8 mouse cellular contexts compared by ENCODE assay signal in the genomic region with DNA sequence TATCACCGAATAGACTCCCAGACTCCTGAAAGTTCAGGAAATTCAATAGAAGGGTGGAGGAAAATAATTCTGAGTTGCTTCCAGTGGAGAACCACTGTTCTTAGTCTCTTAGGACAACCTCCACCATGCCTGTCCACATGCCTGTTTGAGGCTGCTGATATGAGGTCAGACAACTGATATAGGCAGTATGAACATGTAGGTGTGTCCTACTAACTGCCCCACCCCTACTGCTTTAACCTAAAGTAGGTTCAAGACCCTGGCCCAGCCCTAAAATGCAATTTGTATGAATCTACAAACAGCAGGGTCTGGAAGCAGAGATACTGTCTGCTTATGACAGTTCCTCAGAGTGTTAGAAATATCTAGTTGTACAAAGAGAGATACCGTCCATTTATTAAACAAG. TPM values are rescaled to one million over a fixed set of nuclear protein-coding genes. Genes with fewer than 3 reads are reported as not detected.
A peak's percentile ranks its signal among the peaks of the same experiment; 100 is the strongest.
DNase-seq lines count a peak whose midpoint lies in the region; ATAC-seq lines count a peak whose summit lies in the region.
"Had no signal": no experiment of that assay in that cellular context is flagged by ENCODE, and none has a peak within 500 bp of the region (broad histone marks: within the 10 kb centered on the region; RNA-seq: fewer than 3 reads in every experiment).

No protein-coding gene starts in this region.

- no peak overlapping the region for H3K9ac ChIP-seq in kidney, embryonic 14.5 days (ENCODE audit: low read depth, low read length)
- no peak overlapping the region for H3K9ac ChIP-seq in limb, embryonic 12.5 days (replicated peaks)
- no peak overlapping the region for H3K9ac ChIP-seq in neural tube, embryonic 14.5 days (replicated peaks; ENCODE audit: low read depth, low read length)

- no peak overlapping the region for H3K4me2 ChIP-seq in kidney, embryonic 14.5 days (replicated peaks; ENCODE audit: low read depth, low read length)
- H3K4me2 ChIP-seq in limb, embryonic 12.5 days, result no peak overlapping the region
- H3K4me2 ChIP-seq in neural tube, embryonic 14.5 days (ENCODE audit: low read depth, low read length), result no peak overlapping the region

- no peak for ATAC-seq in kidney, embryonic 14.5 days (ENCODE audit: low FRiP score, low TSS enrichment)
- 0 out of 2 replicates have a peak, but pooled peaks have one; percentile 13 for ATAC-seq in erythroblast, adult 5-6 weeks (replicated peaks; ENCODE audit: low FRiP score, poor library complexity, severe bottlenecking)
- 0 out of 2 replicates have a peak, but pooled peaks have one; percentile 2 for ATAC-seq in limb, embryonic 12.5 days (ENCODE audit: insufficient number of reproducible peaks, insufficient read depth, low FRiP score, low TSS enrichment, low read depth)
- ATAC-seq in neural tube, embryonic 14.5 days (ENCODE audit: low read depth), result peak; percentile 19; the same call in 1 of the 2 replicates

- H3K4me1 ChIP-seq in kidney, embryonic 14.5 days (ENCODE audit: control insufficient read depth, insufficient read depth, low read length), result peaks cover 5% of the 10 kb centered on the region; the same call in 1 of the 2 replicates
- H3K4me1 ChIP-seq in limb, embryonic 12.5 days (replicated peaks), result peaks cover 14% of the 10 kb centered on the region
- H3K4me1 ChIP-seq in neural tube, embryonic 14.5 days (ENCODE audit: control insufficient read depth, insufficient read depth, low read length), result peaks cover 13% of the 10 kb centered on the region

- DNase-seq in kidney, adult 11 months, result no peak
- no peak for DNase-seq in thymus, postnatal 0 days (ENCODE audit: low spot score)
- no peak for DNase-seq in cerebellum, postnatal 14 days

- H3K27ac ChIP-seq in kidney, embryonic 14.5 days (ENCODE audit: low read depth, low read length), result no peak overlapping the region
- H3K27ac ChIP-seq in limb, embryonic 12.5 days, result no peak overlapping the region
- no peak overlapping the region for H3K27ac ChIP-seq in neural tube, embryonic 14.5 days (ENCODE audit: low read depth, low read length)

- no peaks in the 10 kb centered on the region for H3K9me3 ChIP-seq in kidney, embryonic 14.5 days (ENCODE audit: control insufficient read depth, low read length)
- H3K9me3 ChIP-seq in limb, embryonic 12.5 days, result no peaks in the 10 kb centered on the region
- no peaks in the 10 kb centered on the region for H3K9me3 ChIP-seq in neural tube, embryonic 14.5 days (ENCODE audit: control insufficient read depth, low read length)

- H3K27me3 ChIP-seq in kidney, embryonic 14.5 days (ENCODE audit: control insufficient read depth, insufficient read depth, low read length), result no peaks in the 10 kb centered on the region
- peaks cover under 1% of the 10 kb centered on the region; the same call in 1 of the 2 replicates for H3K27me3 ChIP-seq in limb, embryonic 12.5 days
- H3K27me3 ChIP-seq in neural tube, embryonic 14.5 days (ENCODE audit: control insufficient read depth, insufficient read depth, low read length), result no peaks in the 10 kb centered on the region

- 70% methylated on average over 2 of the region's 2 CpGs for WGBS in kidney, embryonic 14.5 days
- 65% methylated on average over 2 of the region's 2 CpGs for WGBS in limb, embryonic 12.5 days
- 65% methylated on average over 2 of the region's 2 CpGs for WGBS in neural tube, embryonic 14.5 days

- H3K4me3 ChIP-seq in kidney, embryonic 14.5 days (ENCODE audit: low read length), result peak overlapping the region; percentile 97; the same call in 1 of the 2 replicates
- peak overlapping the region; percentile 95; the same call in 1 of the 2 replicates for H3K4me3 ChIP-seq in limb, embryonic 12.5 days (replicated peaks)
- H3K4me3 ChIP-seq in neural tube, embryonic 14.5 days (ENCODE audit: low read depth, low read length), result no peak overlapping the region

- peaks cover 58% of the 10 kb centered on the region for H3K36me3 ChIP-seq in kidney, embryonic 14.5 days (ENCODE audit: control insufficient read depth, insufficient read depth, low read length)
- H3K36me3 ChIP-seq in limb, embryonic 12.5 days, result peaks cover 64% of the 10 kb centered on the region
- peaks cover 46% of the 10 kb centered on the region for H3K36me3 ChIP-seq in neural tube, embryonic 14.5 days (ENCODE audit: control insufficient read depth, insufficient read depth, low read length)

RNA-seq across cellular contexts. Expression of gene Exosc6, which starts 0.5 kb away (rescaled TPM):
- 53.3 and 77.3 TPM in 2 replicates for polyA plus RNA-seq in kidney, embryonic 14.5 days (2014; fragmentation: Nextera tagmentation; extraction: Ambion mirVana)
- 6.5 and 7.3 TPM in 2 replicates for total RNA-seq in erythroblast, adult 5-6 weeks (2015; ENCODE audit: low replicate concordance)
- not detected in 2 replicates for total RNA-seq in erythroblast, adult 5-6 weeks (2017; ENCODE audit: low replicate concordance)
- polyA plus RNA-seq in limb, embryonic 12.5 days (2016; fragmentation: Nextera tagmentation; extraction: Ambion mirVana), result 23.2 and 24.2 TPM in 2 replicates
- polyA plus RNA-seq in neural tube, embryonic 14.5 days (2014; fragmentation: Nextera tagmentation; extraction: Ambion mirVana), result not detected in 2 replicates
- polyA plus RNA-seq in thymus, postnatal 0 days (2015; fragmentation: Nextera tagmentation; extraction: Ambion mirVana), result 32.3 and 36.7 TPM in 2 replicates
- polyA plus RNA-seq: large intestine, adult 2 months had no signal

RNA-seq across cellular contexts. Expression of gene Aars, which starts 22.7 kb away (rescaled TPM):
- polyA plus RNA-seq in kidney, embryonic 14.5 days (2014; fragmentation: Nextera tagmentation; extraction: Ambion mirVana), result 37.9 and 59.7 TPM in 2 replicates
- 12.3 and 23.1 TPM in 2 replicates for total RNA-seq in erythroblast, adult 5-6 weeks (2015; ENCODE audit: low replicate concordance)
- 35.3 and 49.5 TPM in 2 replicates for total RNA-seq in erythroblast, adult 5-6 weeks (2017; ENCODE audit: low replicate concordance)
- 65.5 and 73.8 TPM in 2 replicates for polyA plus RNA-seq in limb, embryonic 12.5 days (2016; fragmentation: Nextera tagmentation; extraction: Ambion mirVana)
- polyA plus RNA-seq in neural tube, embryonic 14.5 days (2014; fragmentation: Nextera tagmentation; extraction: Ambion mirVana), result 76.4 and 93.5 TPM in 2 replicates
- polyA plus RNA-seq in thymus, postnatal 0 days (2015; fragmentation: Nextera tagmentation; extraction: Ambion mirVana), result 33.1 and 33.2 TPM in 2 replicates

RNA-seq across cellular contexts. Expression of gene Ddx19b, which starts 24.1 kb away (rescaled TPM):
- 2.3 and 6.7 TPM in 2 replicates for polyA plus RNA-seq in kidney, embryonic 14.5 days (2014; fragmentation: Nextera tagmentation; extraction: Ambion mirVana)
- total RNA-seq in erythroblast, adult 5-6 weeks (2015; ENCODE audit: low replicate concordance), result 0.77 and 1.3 TPM in 2 replicates
- total RNA-seq in erythroblast, adult 5-6 weeks (2017; ENCODE audit: low replicate concordance), result 2.5 and 3.2 TPM in 2 replicates
- 6.5 and 6.6 TPM in 2 replicates for polyA plus RNA-seq in limb, embryonic 12.5 days (2016; fragmentation: Nextera tagmentation; extraction: Ambion mirVana)
- polyA plus RNA-seq in neural tube, embryonic 14.5 days (2014; fragmentation: Nextera tagmentation; extraction: Ambion mirVana), result 6.3 and 7.6 TPM in 2 replicates
- 10.2 and 10.6 TPM in 2 replicates for polyA plus RNA-seq in thymus, postnatal 0 days (2015; fragmentation: Nextera tagmentation; extraction: Ambion mirVana)

RNA-seq across cellular contexts. Expression of gene Clec18a, which starts 36.6 kb away (rescaled TPM):
- 51.6 and 59.0 TPM in 2 replicates for polyA plus RNA-seq in kidney, embryonic 14.5 days (2014; fragmentation: Nextera tagmentation; extraction: Ambion mirVana)
- total RNA-seq in erythroblast, adult 5-6 weeks (2015; ENCODE audit: low replicate concordance), result not detected in 2 replicates
- not detected in 2 replicates for total RNA-seq in erythroblast, adult 5-6 weeks (2017; ENCODE audit: low replicate concordance)
- 0.24 TPM in 1 of 2 replicates, not detected in the other for polyA plus RNA-seq in limb, embryonic 12.5 days (2016; fragmentation: Nextera tagmentation; extraction: Ambion mirVana)
- 0.70 and 1.5 TPM in 2 replicates for polyA plus RNA-seq in neural tube, embryonic 14.5 days (2014; fragmentation: Nextera tagmentation; extraction: Ambion mirVana)
- polyA plus RNA-seq in thymus, postnatal 0 days (2015; fragmentation: Nextera tagmentation; extraction: Ambion mirVana), result 0.18 TPM in 1 of 2 replicates, not detected in the other
- polyA plus RNA-seq: large intestine, adult 2 months had no signal

RNA-seq across cellular contexts. Expression of gene Pdpr, which starts 38.8 kb away (rescaled TPM):
- polyA plus RNA-seq in kidney, embryonic 14.5 days (2014; fragmentation: Nextera tagmentation; extraction: Ambion mirVana), result 3.9 and 8.6 TPM in 2 replicates
- 1.5 and 5.0 TPM in 2 replicates for total RNA-seq in erythroblast, adult 5-6 weeks (2015; ENCODE audit: low replicate concordance)
- total RNA-seq in erythroblast, adult 5-6 weeks (2017; ENCODE audit: low replicate concordance), result 3.6 and 4.8 TPM in 2 replicates
- polyA plus RNA-seq in limb, embryonic 12.5 days (2016; fragmentation: Nextera tagmentation; extraction: Ambion mirVana), result 14.5 and 14.7 TPM in 2 replicates
- polyA plus RNA-seq in neural tube, embryonic 14.5 days (2014; fragmentation: Nextera tagmentation; extraction: Ambion mirVana), result 8.1 and 8.7 TPM in 2 replicates
- polyA plus RNA-seq in thymus, postnatal 0 days (2015; fragmentation: Nextera tagmentation; extraction: Ambion mirVana), result 8.9 and 11.3 TPM in 2 replicates

Comparison
In these comparisons a context has a peak if more than half of its experiments do, and no peak if none do; other contexts are left out.
1. RNA of gene Exosc6, which starts 0.5 kb away (polyA plus RNA-seq): 53.3 to 77.3 TPM in kidney, embryonic 14.5 days, 32.3 to 36.7 TPM in thymus, postnatal 0 days and 23.2 to 24.2 TPM in limb, embryonic 12.5 days; not detected in neural tube, embryonic 14.5 days; every median in the first group is over 10 times any median in the second.